Mouse (Mus musculus) lung, embryonic 14.5 days (tissue): ENCODE measurements around the gene Zcchc7. TPM values are rescaled to one million over a fixed set of nuclear protein-coding genes. Genes with fewer than 3 reads are reported as not detected.

ENCODE experiments used
- ATAC-seq: fragments of 200-750 bp; cut with Nextera tagmentation; 2 replicates; pipeline ENCODE4 v1.8.0; 2017; ENCODE audit warnings: mild to moderate bottlenecking, moderate TSS enrichment, moderate library complexity; ENCODE audit not compliant: insufficient read depth
- DNase-seq: peaks from one replicate; pipeline ENCODE4 v3.0.0-alpha.2; 2015
- H3K27ac ChIP-seq: fragments of 300-500 bp; sonication (generic); 2 replicates; pipeline ENCODE4 v1.5.1; 2014; ENCODE audit warnings: low read depth, mild to moderate bottlenecking, moderate library complexity
- H3K27me3 ChIP-seq: fragments of 300-500 bp; sonication (generic); 2 replicates; pipeline ENCODE4 v1.6.1; 2014; ENCODE audit warnings: low read length, control low read depth; ENCODE audit not compliant: insufficient read depth
- H3K36me3 ChIP-seq: fragments of 300-500 bp; sonication (generic); 2 replicates; pipeline ENCODE4 v1.6.1; 2014; ENCODE audit warnings: control low read depth; ENCODE audit not compliant: insufficient read depth
- H3K4me1 ChIP-seq: fragments of 300-500 bp; sonication (generic); 2 replicates; pipeline ENCODE4 v1.6.1; 2014; ENCODE audit warnings: antibody characterized with exemption, control low read depth; ENCODE audit not compliant: insufficient read depth
- H3K4me2 ChIP-seq: fragments of 300-500 bp; sonication (generic); 2 replicates; pipeline ENCODE4 v1.6.1; 2014; ENCODE audit warnings: mild to moderate bottlenecking
- H3K4me3 ChIP-seq: fragments of 300-500 bp; sonication (generic); 2 replicates; pipeline ENCODE4 v1.5.1; 2014; ENCODE audit warnings: low read depth, low read length
- H3K9ac ChIP-seq: fragments of 300-500 bp; sonication (generic); 2 replicates; pipeline ENCODE4 v1.6.1; 2014
- H3K9me3 ChIP-seq: fragments of 300-500 bp; sonication (generic); 2 replicates; pipeline ENCODE4 v1.6.1; 2016; ENCODE audit warnings: low read depth, low read length, control low read depth
- CTCF ChIP-seq: IDR thresholded peaks from 2 replicates; pipeline ENCODE4 v1.5.1; 2016; ENCODE audit warnings: antibody characterized with exemption, low read depth
- WGBS: fragments of 180-500 bp; shearing (Covaris S2); extraction: QIAGEN DNeasy Blood & Tissue Kit; methylation state at CpG from one replicate; pipeline ENCODE4 v1.1.7; 2014; 5-methylcytosine and 5-hydroxymethylcytosine counted together
- polyA plus RNA-seq: library from polyadenylated mRNA; unstranded; fragments of >200 nt; fragmentation: Nextera tagmentation; extraction: Ambion mirVana; gene quantifications from 2 replicates; pipeline ENCODE4 v1.2.1, GENCODE M21; 2014

The Zcchc7 gene
- polyA plus RNA-seq, 1 experiment from 2014 or later, result 36.4 TPM

DNA sequence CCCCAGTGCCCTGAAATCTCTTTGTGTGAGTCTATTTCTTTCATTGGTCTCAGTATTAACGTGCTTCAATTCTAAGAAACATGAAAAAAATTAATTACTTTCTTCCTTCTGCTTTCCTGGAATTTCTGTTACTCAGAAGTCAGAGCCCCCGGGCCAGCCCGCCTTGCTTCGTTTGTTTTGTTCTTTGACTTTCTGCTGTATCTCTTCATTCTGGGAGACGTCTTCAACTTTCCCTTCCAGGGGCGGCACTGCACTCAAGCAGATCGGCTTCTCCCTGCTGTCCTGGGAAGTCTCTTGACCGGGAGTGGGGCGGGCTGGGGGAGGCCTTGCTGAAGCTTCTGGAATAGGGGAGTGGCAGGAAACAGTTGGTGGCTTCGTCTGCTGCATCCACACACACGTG lies 207.5 kb downstream of the Zcchc7 start:
- no peak overlapping the region for H3K9ac ChIP-seq
- no peaks in the 10 kb centered on the region for H3K4me1 ChIP-seq
- DNase-seq (no peak), ATAC-seq (no peak)
- H3K36me3 ChIP-seq, result no peaks in the 10 kb centered on the region
- no peak overlapping the region for H3K27ac ChIP-seq
- 59% methylated on average over 11 of the region's 11 CpGs for WGBS
- H3K4me2 ChIP-seq, result no peak overlapping the region
- H3K27me3 ChIP-seq, result no peaks in the 10 kb centered on the region
- H3K4me3 ChIP-seq, result no peak overlapping the region
- no peak for TF ChIP-seq CTCF
- no peaks in the 10 kb centered on the region for H3K9me3 ChIP-seq

DNA sequence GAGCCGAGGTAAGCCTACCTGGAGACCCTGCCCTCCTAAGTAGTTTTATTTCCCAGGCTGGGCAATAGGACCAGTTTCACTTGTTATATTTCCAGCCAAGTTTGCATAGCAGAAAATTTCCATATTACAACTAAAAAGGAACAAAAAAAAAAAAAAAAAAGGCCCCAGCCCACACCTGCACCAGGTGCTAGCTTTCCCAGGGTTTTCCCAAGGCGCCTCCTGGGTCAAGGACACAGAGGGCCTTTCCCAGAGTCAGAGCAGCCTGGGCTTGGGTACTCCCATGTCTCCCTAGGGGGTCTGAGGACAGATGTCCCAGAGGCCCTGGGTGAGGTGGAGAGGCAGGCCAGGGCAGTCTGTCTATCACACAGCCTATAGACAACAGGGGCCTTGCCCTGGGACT lies 209.5 kb downstream of the Zcchc7 start:
- Histone ChIP-seq H3K9ac (no peak overlapping the region), H3K27me3 (no peaks in the 10 kb centered on the region), H3K4me1 (no peaks in the 10 kb centered on the region), H3K36me3 (no peaks in the 10 kb centered on the region), H3K27ac (no peak overlapping the region), H3K4me2 (no peak overlapping the region), H3K4me3 (no peak overlapping the region), H3K9me3 (no peaks in the 10 kb centered on the region)
- ATAC-seq (no peak), DNase-seq (no peak)
- WGBS, result 64% methylated on average over 2 of the region's 2 CpGs
- no peak for TF ChIP-seq CTCF

GRCm38 (mm10) chr4:44965736-44966135 lies 210.1 kb downstream of the Zcchc7 start:
- Histone ChIP-seq H3K9ac (no peak overlapping the region), H3K4me3 (no peak overlapping the region), H3K27me3 (no peaks in the 10 kb centered on the region), H3K4me1 (no peaks in the 10 kb centered on the region), H3K9me3 (no peaks in the 10 kb centered on the region), H3K4me2 (no peak overlapping the region), H3K36me3 (no peaks in the 10 kb centered on the region), H3K27ac (no peak overlapping the region)
- TF ChIP-seq CTCF, result no peak
- DNase-seq (no peak), ATAC-seq (no peak)
- 71% methylated on average over 3 of the region's 3 CpGs for WGBS

DNA sequence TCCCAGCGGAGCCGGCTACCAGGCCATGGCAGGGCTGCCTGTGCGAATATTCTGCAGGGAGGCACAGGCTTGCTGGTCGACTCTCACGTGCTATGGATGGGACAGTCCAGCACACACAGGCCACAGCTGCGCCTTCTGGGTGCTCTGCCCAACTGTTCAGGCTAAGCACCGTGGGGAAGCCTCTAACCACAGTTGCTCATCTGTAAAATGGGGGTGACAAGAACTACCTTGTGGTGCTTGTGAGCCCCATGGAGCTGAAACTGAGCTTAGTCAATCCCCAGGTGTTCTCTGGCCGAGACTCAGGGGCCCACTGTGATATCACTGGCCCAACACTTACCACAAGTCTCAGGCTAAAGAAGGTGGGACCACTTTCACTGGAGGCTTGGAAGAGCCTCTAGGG lies 211.7 kb downstream of the Zcchc7 start:
- ATAC-seq (no peak), DNase-seq (no peak)
- 84% methylated on average over 8 of the region's 8 CpGs for WGBS
- no peaks in the 10 kb centered on the region for H3K36me3 ChIP-seq
- H3K4me3 ChIP-seq, result no peak overlapping the region
- H3K4me2 ChIP-seq, result no peak overlapping the region
- no peaks in the 10 kb centered on the region for H3K27me3 ChIP-seq
- no peak overlapping the region for H3K27ac ChIP-seq
- H3K9me3 ChIP-seq, result no peaks in the 10 kb centered on the region
- no peaks in the 10 kb centered on the region for H3K4me1 ChIP-seq
- no peak for TF ChIP-seq CTCF
- no peak overlapping the region for H3K9ac ChIP-seq

DNA sequence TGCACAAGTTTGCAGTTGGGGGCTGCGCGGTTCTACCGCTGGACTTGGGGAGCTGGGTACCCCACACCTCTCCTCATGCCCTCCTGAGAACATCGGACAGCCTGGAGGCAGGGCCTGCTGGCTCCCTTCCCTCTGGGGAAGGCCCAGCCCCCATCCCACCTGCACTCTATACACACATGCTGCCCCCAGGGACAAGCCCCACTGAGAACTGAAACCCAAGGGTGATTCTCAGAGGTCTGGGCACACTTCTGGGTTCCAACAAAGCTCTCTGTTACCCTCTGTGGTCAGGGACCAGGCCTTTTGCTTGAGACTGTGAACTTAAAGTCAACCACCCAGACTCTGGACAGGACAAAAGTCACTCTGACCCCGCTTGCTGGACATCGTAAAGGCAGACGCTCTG lies 214.4 kb downstream of the Zcchc7 start:
- H3K4me2 ChIP-seq, result no peak overlapping the region
- H3K27me3 ChIP-seq, result no peaks in the 10 kb centered on the region
- H3K36me3 ChIP-seq, result no peaks in the 10 kb centered on the region
- no peak for TF ChIP-seq CTCF
- no peak overlapping the region for H3K4me3 ChIP-seq
- no peak overlapping the region for H3K9ac ChIP-seq
- 92% methylated on average over 7 of the region's 7 CpGs for WGBS
- H3K4me1 ChIP-seq, result no peaks in the 10 kb centered on the region
- DNase-seq, result no peak
- no peaks in the 10 kb centered on the region for H3K9me3 ChIP-seq
- no peak for ATAC-seq
- H3K27ac ChIP-seq, result no peak overlapping the region

DNA sequence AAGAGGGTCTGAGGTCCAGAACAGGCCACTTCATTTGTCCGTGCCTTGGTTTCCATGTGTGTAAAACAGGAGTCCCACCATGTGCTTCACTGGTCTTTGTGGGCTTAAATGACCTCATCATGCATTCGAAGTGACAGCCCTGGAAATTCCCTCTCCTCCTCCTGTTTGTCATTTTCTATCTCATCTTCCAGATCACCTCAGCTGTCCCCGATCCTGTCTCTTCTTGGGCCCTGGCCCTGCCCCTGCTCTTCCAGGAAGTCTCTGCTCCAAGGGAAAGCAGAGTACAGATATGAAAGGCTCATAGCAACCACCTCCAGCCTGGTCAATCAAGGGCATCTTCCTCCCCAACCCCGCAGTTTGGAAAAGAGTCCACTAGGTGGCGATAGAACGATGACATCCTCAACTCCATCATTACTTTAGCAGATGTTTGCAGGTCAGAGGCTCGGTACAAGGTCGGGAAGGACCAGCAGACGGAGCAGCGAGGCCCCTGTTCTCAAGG lies 215.0 kb downstream of the Zcchc7 start:
- ATAC-seq, result no peak

DNA sequence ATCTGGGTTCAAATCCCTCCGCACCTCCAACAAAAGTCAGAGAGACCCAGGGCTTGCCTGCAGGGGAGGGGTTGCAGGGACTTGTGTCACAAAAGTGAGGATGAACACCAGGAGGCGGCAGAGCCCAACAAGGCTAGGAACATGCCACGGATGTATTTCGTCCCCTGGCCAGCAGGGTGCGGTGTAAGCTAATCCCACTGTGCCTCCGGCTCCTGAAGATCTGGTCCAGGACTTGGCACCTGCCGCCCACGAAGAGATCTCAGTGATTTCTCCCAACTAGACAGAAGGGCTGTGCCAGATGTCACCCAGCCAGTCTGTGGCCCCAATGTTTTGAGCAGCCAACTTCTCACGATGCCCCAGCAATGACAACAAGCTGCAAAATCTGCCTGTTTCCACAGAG lies 217.8 kb downstream of the Zcchc7 start:
- DNase-seq, result peak; percentile 90
- Histone ChIP-seq H3K9me3 (no peaks in the 10 kb centered on the region), H3K27me3 (no peaks in the 10 kb centered on the region), H3K9ac (peak overlapping the region; percentile 18; the same call in 1 of the 2 replicates), H3K4me2 (peak overlapping the region; percentile 54), H3K27ac (no peak overlapping the region), H3K4me1 (no peaks in the 10 kb centered on the region), H3K36me3 (no peaks in the 10 kb centered on the region), H3K4me3 (peak overlapping the region; percentile 9; the same call in 1 of the 2 replicates)
- peak; percentile 61; the same call in 1 of the 2 replicates for ATAC-seq
- 14% methylated on average over 9 of the region's 9 CpGs for WGBS
- peak; percentile 97 for TF ChIP-seq CTCF

More for the DNA sequence above, 215.0 kb downstream of the Zcchc7 start:
- H3K27me3 ChIP-seq, result no peaks in the 10 kb centered on the region
- H3K9ac ChIP-seq, result no peak overlapping the region
- no peaks in the 10 kb centered on the region for H3K9me3 ChIP-seq
- DNase-seq, result peak; percentile 71
- no peak overlapping the region for H3K4me3 ChIP-seq
- WGBS, result 20% methylated on average over 10 of the region's 10 CpGs
- H3K4me1 ChIP-seq, result no peaks in the 10 kb centered on the region
- no peak overlapping the region for H3K27ac ChIP-seq
- H3K4me2 ChIP-seq, result no peak overlapping the region
- H3K36me3 ChIP-seq, result no peaks in the 10 kb centered on the region
- peak; percentile 82 for TF ChIP-seq CTCF
